Mouse (Mus musculus): ENCODE results near the gene Fam213b. TPM values are rescaled to one million over a fixed set of nuclear protein-coding genes. Genes with fewer than 3 reads are reported as not detected.
A peak's percentile ranks its signal among the peaks of the same experiment; 100 is the strongest.

The Fam213b gene
- total RNA-seq (2018; cell fraction: chromatin; rRNA removed), result 10 to 100 TPM in 15 of 26 experiments, 1 to 10 TPM in 10, under 1 TPM in 1; 0.92 to 25.0 (median 13.2) TPM
- 100 to 1,000 TPM in 9 of 26 experiments, 10 to 100 TPM in 17; 67.1 to 127 (median 92.9) TPM for total RNA-seq (2018; cell fraction: cytosol; rRNA removed)
- total RNA-seq (2018; cell fraction: nucleus; rRNA removed), result 10 to 100 TPM in 25 of 26 experiments, 1 to 10 TPM in 1; 9.3 to 46.7 (median 27.1) TPM
- polyA plus RNA-seq (2018), result 41.3 to 98.7 TPM (median 69.7 TPM) in 3 replicates

GRCm38 (mm10) chr4:154898506-154899446 lies at the start of gene Fam213b:
Gene Fam213b (minus strand): TSS chr4:154899135.
- Histone ChIP-seq H3K4me3 (ENCODE audit: inconsistent target) (peak within 1 kb of the TSS; percentile 67), H3K79me2 (ENCODE audit: inconsistent target) (no peaks in the 10 kb centered on the region), H3K36me3 (ENCODE audit: inconsistent target) (peaks cover 9% of the 10 kb centered on the region; the same call in 1 of the 2 replicates), H3K27ac (peak within 1 kb of the TSS; percentile 24; the same call in 1 of the 2 replicates)
- WGBS (ENCODE audit: missing documents), result 12% methylated on average over 43 of the region's 43 CpGs

- Histone ChIP-seq H3K79me2 (ENCODE audit: inconsistent target) (no peaks in the 10 kb centered on the region), H3K4me3 (ENCODE audit: inconsistent target) (no peak overlapping the region), H3K27ac (no peak overlapping the region), H3K36me3 (ENCODE audit: inconsistent target) (no peaks in the 10 kb centered on the region)
- WGBS (ENCODE audit: missing documents), result 47% methylated on average over 12 of the region's 14 CpGs
Observed at GRCm38 (mm10) chr4:154948066-154948939, 49.4 kb upstream of the Fam213b start.

GRCm38 (mm10) chr4:154946319-154946718 lies 47.4 kb upstream of the Fam213b start:
- Histone ChIP-seq H3K79me2 (ENCODE audit: inconsistent target) (no peaks in the 10 kb centered on the region), H3K4me3 (ENCODE audit: inconsistent target) (no peak overlapping the region), H3K36me3 (ENCODE audit: inconsistent target) (no peaks in the 10 kb centered on the region), H3K27ac (no peak overlapping the region)
- 29% methylated on average over 8 of the region's 8 CpGs for WGBS (ENCODE audit: missing documents)

- no peaks in the 10 kb centered on the region for H3K36me3 ChIP-seq (ENCODE audit: inconsistent target)
- 12% methylated on average over 2 of the region's 2 CpGs for WGBS (ENCODE audit: missing documents)
- H3K27ac ChIP-seq, result 0 out of 2 replicates have a peak overlapping the region, but pooled peaks have one; percentile 5
- no peaks in the 10 kb centered on the region for H3K79me2 ChIP-seq (ENCODE audit: inconsistent target)
- no peak overlapping the region for H3K4me3 ChIP-seq (ENCODE audit: inconsistent target)
Observed at GRCm38 (mm10) chr4:154944121-154944590, 45.2 kb upstream of the Fam213b start.

GRCm38 (mm10) chr4:154943323-154944039 lies 44.5 kb upstream of the Fam213b start:
- no peak overlapping the region for H3K4me3 ChIP-seq (ENCODE audit: inconsistent target)
- WGBS (ENCODE audit: missing documents), result 95% methylated on average over 6 of the region's 6 CpGs
- 0 out of 2 replicates have a peak overlapping the region, but pooled peaks have one; percentile 5 for H3K27ac ChIP-seq

GRCm38 (mm10) chr4:154942632-154943322 lies 43.8 kb upstream of the Fam213b start:
- no peak overlapping the region for H3K4me3 ChIP-seq (ENCODE audit: inconsistent target)
- no peak overlapping the region for H3K27ac ChIP-seq
- WGBS (ENCODE audit: missing documents), result 79% methylated on average over 10 of the region's 10 CpGs

More at GRCm38 (mm10) chr4:154943323-154944039, 44.5 kb upstream of the Fam213b start:
- Histone ChIP-seq H3K79me2 (ENCODE audit: inconsistent target) (no peaks in the 10 kb centered on the region), H3K36me3 (ENCODE audit: inconsistent target) (no peaks in the 10 kb centered on the region)

GRCm38 (mm10) chr4:154941831-154942230 lies 42.9 kb upstream of the Fam213b start:
- H3K27ac ChIP-seq, result no peak overlapping the region
- no peaks in the 10 kb centered on the region for H3K79me2 ChIP-seq (ENCODE audit: inconsistent target)
- H3K4me3 ChIP-seq (ENCODE audit: inconsistent target), result no peak overlapping the region
- H3K36me3 ChIP-seq (ENCODE audit: inconsistent target), result no peaks in the 10 kb centered on the region
- WGBS (ENCODE audit: missing documents), result 100% methylated on average over 5 of the region's 5 CpGs

More at GRCm38 (mm10) chr4:154942632-154943322, 43.8 kb upstream of the Fam213b start:
- H3K79me2 ChIP-seq (ENCODE audit: inconsistent target), result no peaks in the 10 kb centered on the region
- H3K36me3 ChIP-seq (ENCODE audit: inconsistent target), result no peaks in the 10 kb centered on the region

GRCm38 (mm10) chr4:154940156-154940555 lies 41.2 kb upstream of the Fam213b start:
- 75% methylated on average over 1 of the region's 2 CpGs for WGBS (ENCODE audit: missing documents)
- H3K4me3 ChIP-seq (ENCODE audit: inconsistent target), result no peak overlapping the region
- H3K36me3 ChIP-seq (ENCODE audit: inconsistent target), result no peaks in the 10 kb centered on the region
- no peak overlapping the region for H3K27ac ChIP-seq
- no peaks in the 10 kb centered on the region for H3K79me2 ChIP-seq (ENCODE audit: inconsistent target)

- Histone ChIP-seq H3K27ac (no peak overlapping the region), H3K79me2 (ENCODE audit: inconsistent target) (no peaks in the 10 kb centered on the region), H3K4me3 (ENCODE audit: inconsistent target) (no peak overlapping the region), H3K36me3 (ENCODE audit: inconsistent target) (no peaks in the 10 kb centered on the region)
- 50% methylated on average over 1 of the region's 1 CpGs for WGBS (ENCODE audit: missing documents)
Observed at GRCm38 (mm10) chr4:154937746-154938145, 38.8 kb upstream of the Fam213b start.

- Histone ChIP-seq H3K27ac (no peak overlapping the region), H3K79me2 (ENCODE audit: inconsistent target) (no peaks in the 10 kb centered on the region), H3K4me3 (ENCODE audit: inconsistent target) (no peak overlapping the region), H3K36me3 (ENCODE audit: inconsistent target) (no peaks in the 10 kb centered on the region)
- 75% methylated on average over 8 of the region's 8 CpGs for WGBS (ENCODE audit: missing documents)
Observed at GRCm38 (mm10) chr4:154936542-154937255, 37.8 kb upstream of the Fam213b start.

GRCm38 (mm10) chr4:154935788-154936187 lies 36.9 kb upstream of the Fam213b start:
- H3K36me3 ChIP-seq (ENCODE audit: inconsistent target), result no peaks in the 10 kb centered on the region
- WGBS (ENCODE audit: missing documents), result 95% methylated on average over 7 of the region's 7 CpGs
- no peaks in the 10 kb centered on the region for H3K79me2 ChIP-seq (ENCODE audit: inconsistent target)

GRCm38 (mm10) chr4:154934800-154935199 lies 35.9 kb upstream of the Fam213b start:
- Histone ChIP-seq H3K27ac (peak overlapping the region; percentile 90), H3K4me3 (ENCODE audit: inconsistent target) (no peak overlapping the region), H3K79me2 (ENCODE audit: inconsistent target) (no peaks in the 10 kb centered on the region), H3K36me3 (ENCODE audit: inconsistent target) (no peaks in the 10 kb centered on the region)
- WGBS (ENCODE audit: missing documents), result 64% methylated on average over 1 of the region's 2 CpGs

More at GRCm38 (mm10) chr4:154935788-154936187, 36.9 kb upstream of the Fam213b start:
- H3K27ac ChIP-seq, result peak overlapping the region; percentile 90
- no peak overlapping the region for H3K4me3 ChIP-seq (ENCODE audit: inconsistent target)

All from macrophage (primary cell).